Mouse (Mus musculus) left cerebral cortex, adult 2 months (tissue): ENCODE measurements around the gene Nfkbiz. TPM values are rescaled to one million over a fixed set of nuclear protein-coding genes. Genes with fewer than 3 reads are reported as not detected.

Experiments used
- DNase-seq, 2 experiments: peaks; one replicate each; pipeline ENCODE4 v3.0.0; 2021 to 2022; ENCODE audit warnings: low spot score in 2 of 2, mixed read lengths in 1 of 2; ENCODE audit errors: extremely low spot score in 1 of 2
- H3K27ac ChIP-seq: fragments of 200-600 bp; 2 replicates; pipeline ENCODE4 v1.8.1; 2022
- H3K4me3 ChIP-seq: fragments of 200-600 bp; 2 replicates; pipeline ENCODE4 v1.8.1; 2022
- CTCF ChIP-seq: fragments of 200-600 bp; IDR thresholded peaks from 2 replicates; pipeline ENCODE4 v1.8.1; 2022; ENCODE audit warnings: antibody characterized with exemption, mild to moderate bottlenecking, moderate library complexity
- intact Hi-C: fragments of 180-260 bp; cut with DNase I; formaldehyde crosslinking; loops from one replicate; pipeline ENCODE4 v1.15.1; 2025
- total RNA-seq, 2 experiments: library from RNA; stranded (reverse); gene quantifications; 2 replicates each; pipeline ENCODE4 v1.2.3; 2021

The Nfkbiz gene
- total RNA-seq, 2 experiments from 2014 or later: 4.8 to 5.3 TPM

DNA sequence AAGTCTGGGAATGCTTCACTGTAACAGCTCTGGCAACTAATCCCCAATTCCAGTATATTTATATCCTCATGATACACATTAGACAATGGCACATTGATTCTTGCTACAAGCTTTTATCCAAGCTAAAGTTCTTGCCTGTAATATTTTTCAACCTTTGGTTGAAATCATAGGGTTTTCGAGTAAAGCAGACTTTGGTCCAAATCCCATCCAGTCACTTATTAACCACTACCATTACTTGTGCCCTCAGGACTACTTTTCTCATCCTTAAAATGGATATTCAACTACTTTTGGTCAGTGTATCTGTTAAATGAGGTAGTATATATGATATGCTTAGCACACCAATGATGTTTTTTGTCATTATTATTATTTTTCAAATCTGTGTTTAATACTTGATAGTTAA, 7.2 kb downstream of the Nfkbiz start:
- TF ChIP-seq CTCF: no peak
- intact Hi-C loops: no loop called here

DNA sequence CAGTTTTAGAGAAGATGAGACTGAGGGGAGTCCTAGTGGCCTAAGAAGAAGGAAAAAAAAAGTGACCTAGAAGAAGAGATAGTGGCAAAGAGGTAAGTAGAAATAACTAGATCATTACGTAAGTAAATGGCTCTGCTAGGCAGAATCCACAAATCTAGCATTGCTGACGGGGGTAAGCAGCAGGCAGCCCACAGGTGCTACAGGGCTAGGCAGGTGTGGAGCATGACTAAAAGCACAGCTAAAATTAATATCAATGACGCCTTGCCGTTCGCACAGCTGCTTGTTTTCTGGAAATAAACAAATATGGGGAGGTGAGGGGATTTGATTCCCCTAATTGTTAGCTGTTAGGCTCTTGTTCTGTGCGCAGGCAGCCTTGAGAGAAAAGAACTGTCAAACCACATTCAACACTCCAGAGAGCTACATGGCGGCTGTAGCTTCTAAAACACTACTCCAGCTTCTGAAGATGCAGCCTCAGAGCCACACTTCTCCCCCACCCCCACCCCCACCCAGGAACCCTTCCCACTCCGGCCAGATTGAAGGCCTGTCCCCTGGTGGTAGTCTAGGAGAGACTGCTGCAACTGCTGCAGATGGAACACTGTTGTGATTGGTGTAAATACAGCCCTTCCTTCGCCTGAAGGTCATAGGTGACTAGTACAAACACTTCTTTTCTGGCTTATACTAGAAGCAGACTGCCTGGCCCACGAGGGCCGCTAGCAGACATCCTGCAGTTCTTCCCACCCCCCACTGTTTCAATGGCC, 15.1 kb downstream of the Nfkbiz start:
- TF ChIP-seq CTCF: no peak; the same call in 1 of the 2 replicates
- Histone ChIP-seq H3K27ac (no peak overlapping the region), H3K4me3 (no peak overlapping the region)
- intact Hi-C loops: loop anchor here (2.0 kb wide), 1 partner anchor 15 kb away; the partner anchor contains the start of gene Nfkbiz
- DNase-seq: no peak

More for the DNA sequence above, 7.2 kb downstream of the Nfkbiz start:
- DNase-seq: no peak
- H3K4me3 ChIP-seq: no peak overlapping the region
- H3K27ac ChIP-seq: no peak overlapping the region

DNA sequence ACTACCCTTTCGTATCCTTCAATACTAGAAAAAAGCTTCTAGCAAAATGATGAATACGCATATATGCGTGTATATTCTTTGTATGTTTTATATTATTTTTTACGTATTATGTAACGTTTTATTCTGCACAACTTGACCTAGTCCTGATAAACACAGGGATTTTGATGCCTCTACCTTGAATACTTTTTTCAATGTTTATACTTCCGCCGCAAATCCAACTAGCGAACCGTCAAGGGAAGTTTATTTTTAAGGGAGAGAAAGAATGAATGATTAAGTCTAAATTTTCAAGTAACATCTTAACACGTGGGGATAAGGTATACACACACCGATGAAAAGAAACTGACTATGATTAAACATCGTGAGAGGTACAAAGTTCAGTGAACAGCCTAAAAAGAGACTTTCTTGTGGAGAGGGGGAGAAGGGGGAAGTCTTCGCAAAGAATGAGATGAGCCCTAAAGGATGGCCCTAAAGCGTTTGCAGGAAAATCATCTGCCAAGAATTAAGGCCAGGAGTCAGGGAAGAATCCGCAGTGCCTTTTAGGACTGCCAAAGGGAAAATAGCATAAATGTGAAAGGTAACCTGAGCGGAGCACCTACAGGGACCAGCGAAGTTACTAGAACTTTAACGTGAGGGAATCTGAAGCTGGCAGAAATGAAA, 15.8 kb downstream of the Nfkbiz start:
- DNase-seq: no peak
- intact Hi-C loops: loop anchor here (2.0 kb wide), 1 partner anchor 16 kb away; the partner anchor contains the start of gene Nfkbiz
- no peak for TF ChIP-seq CTCF
- Histone ChIP-seq H3K27ac (no peak overlapping the region), H3K4me3 (peak overlapping the region; percentile 100)

DNA sequence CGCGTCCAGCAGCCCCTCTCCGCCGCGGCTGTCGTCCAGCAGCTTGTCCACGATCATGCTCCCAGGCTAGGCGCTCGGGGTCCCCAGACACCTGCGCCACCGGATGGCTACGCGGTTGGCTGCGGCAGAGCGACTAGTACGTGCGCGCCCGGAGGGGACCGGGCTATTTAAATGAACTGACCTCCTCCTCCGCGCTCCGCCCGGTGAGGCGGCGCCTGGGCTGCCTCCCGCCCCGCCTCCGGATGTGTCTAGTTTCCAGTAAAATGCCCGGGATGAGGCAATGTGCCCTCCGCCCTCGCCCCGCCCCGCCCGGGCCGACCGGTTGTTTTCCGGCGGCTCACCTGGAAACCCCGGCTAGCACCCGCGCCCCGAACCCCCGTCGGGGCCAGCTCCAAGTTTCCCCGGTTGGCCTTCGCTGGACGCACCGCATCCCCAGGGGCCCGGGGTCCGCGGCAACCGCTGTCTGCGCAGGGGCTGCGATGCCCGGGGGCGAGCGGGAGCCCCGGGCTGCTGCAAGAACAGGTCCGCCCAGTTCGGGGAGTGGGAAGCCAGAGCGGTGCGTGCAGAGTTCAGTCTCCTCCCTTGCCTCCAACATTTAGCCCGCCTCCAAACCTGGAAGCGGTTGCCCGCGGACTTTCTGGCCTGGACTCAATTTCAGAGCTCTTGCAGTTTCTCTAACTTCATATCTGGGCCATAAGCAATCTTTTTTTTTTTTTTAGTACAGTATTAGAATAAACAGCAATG, 16.5 kb downstream of the Nfkbiz start:
- peak overlapping the region; percentile 91 for H3K27ac ChIP-seq
- intact Hi-C loops: loop anchor here (2.0 kb wide), 1 partner anchor 17 kb away; the partner anchor contains the start of gene Nfkbiz
- no peak for TF ChIP-seq CTCF
- peak; percentile 72 to 84 for DNase-seq
- peak overlapping the region; percentile 100 for H3K4me3 ChIP-seq

DNA sequence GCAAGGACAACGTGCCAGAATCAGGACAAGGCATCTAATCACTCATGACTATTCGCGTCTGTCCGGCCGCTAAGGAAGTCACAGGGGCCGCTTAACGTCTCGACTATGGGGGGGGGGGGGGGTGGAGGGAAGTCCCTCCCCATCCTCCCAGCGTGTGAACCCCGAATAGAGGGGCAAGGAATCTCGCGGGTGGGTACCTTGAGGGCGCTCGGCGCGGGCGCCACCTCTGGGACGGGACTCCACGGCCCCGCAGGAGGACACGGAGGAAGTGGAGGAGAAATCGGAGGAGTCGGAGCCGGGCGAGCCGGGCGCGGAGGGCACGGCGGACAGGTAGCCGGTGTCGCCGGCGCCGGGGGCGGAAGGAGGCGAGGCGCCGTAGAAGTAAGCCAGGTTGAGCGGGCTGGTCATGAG, 17.1 kb downstream of the Nfkbiz start:
- H3K4me3 ChIP-seq: peak overlapping the region; percentile 100
- peak overlapping the region; percentile 91 for H3K27ac ChIP-seq
- intact Hi-C loops: no loop called here
- DNase-seq: peak; percentile 44 to 50
- no peak for TF ChIP-seq CTCF

DNA sequence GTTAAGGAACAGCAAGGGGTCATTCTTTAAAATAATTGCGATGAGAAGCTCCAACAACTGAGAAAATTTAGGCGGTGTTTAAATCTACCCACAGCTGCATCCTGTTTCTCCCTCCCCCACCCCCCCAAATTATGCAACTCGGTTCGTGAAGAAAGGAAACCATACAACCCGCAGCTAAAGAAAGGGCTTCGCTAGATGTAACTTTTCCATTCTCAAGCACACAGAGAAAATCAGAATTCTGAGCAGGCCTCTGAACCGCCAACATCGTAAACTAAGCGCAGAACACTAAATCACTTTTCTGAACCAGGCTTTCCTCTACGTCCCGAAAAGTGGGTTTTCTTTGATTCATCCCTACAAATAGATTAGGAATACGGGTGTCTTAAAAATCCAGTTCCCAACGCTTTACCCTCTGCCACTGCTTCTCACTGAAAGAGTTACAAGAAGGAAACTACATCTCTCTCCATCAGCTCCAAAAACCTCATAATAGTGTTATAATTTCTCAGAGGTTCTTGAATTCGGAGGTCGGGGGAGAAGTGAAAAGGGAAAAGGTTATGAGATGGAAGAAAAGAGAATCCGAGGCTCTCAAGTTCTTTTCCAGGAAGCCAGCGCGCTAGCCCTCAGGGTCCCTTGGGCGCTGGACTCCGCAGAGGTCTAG, 17.7 kb downstream of the Nfkbiz start:
- Histone ChIP-seq H3K27ac (peak overlapping the region; percentile 91), H3K4me3 (peak overlapping the region; percentile 100)
- DNase-seq: no peak
- TF ChIP-seq CTCF: no peak
- intact Hi-C loops: no loop called here

DNA sequence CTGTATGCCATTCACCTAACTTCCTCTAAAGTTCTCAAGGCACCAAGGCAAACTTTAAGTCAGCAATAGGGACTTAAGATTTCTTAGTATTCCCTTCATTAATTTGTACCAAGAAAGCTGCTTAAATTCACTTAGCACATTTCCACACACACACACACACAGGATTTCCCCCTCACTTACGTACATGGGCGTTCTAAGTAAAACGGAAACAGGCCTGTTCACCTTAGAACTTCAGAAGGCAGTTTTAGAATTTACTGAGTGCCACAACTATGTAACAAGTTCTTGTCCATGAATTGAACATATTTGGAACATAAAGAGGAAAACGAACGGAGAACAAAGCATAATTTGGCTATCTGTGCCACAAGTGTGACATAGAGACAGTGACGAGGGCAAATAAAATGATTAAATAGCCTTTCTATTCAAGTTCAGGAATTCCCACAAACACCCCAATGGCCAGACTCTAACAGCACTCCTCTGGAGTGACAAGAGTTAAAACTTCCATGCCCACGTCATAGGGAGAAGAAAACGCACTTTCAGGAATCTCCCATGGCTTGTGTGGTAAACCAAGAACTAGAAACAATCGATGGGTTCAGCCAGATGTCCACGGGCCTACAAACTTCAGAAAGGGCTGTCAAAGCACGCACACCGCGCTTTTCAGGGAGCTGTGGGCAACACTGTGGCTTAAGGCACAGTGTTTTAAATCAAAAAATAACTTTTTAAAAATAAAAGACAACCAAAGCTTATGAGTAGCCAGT, 18.4 kb downstream of the Nfkbiz start:
- H3K27ac ChIP-seq: peak overlapping the region; percentile 48; the same call in 1 of the 2 replicates
- peak overlapping the region; percentile 100 for H3K4me3 ChIP-seq
- no peak for TF ChIP-seq CTCF
- intact Hi-C loops: no loop called here
- no peak for DNase-seq

DNA sequence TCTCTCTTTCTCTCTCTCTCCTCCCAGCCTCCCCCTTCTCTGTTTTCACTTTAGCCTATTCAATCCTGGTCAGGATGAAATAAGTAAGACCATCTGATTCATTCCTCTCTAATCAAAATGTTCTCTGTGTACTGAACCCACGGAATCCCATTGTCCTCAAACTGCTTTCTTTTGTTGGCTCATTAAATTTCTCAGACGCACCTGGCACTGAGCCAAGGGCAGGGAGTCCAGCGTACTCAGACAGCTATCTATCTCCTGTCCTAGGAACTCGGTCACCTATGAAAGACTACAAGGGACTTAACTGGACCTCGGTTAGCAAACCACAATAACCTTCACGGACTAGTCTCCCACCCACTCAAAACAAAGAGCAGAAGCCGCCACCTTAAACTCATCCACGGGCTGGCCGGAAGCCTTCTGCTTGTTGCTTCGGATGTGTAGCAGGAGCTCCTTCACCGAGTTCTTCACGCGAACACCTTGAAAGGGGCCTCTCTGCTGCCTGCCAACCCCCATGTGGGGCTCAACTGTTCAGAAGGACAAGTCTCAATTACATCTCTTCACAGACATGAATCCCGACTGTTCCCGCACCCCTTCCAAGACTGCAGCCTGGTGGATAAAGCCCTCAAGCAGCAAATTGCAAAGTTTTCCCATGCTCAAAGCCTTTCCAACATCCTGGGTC, 19.4 kb downstream of the Nfkbiz start:
- Histone ChIP-seq H3K4me3 (no peak overlapping the region; the same call in none of the 2 replicates), H3K27ac (no peak overlapping the region)
- no peak for TF ChIP-seq CTCF
- intact Hi-C loops: no loop called here
- no peak for DNase-seq

DNA sequence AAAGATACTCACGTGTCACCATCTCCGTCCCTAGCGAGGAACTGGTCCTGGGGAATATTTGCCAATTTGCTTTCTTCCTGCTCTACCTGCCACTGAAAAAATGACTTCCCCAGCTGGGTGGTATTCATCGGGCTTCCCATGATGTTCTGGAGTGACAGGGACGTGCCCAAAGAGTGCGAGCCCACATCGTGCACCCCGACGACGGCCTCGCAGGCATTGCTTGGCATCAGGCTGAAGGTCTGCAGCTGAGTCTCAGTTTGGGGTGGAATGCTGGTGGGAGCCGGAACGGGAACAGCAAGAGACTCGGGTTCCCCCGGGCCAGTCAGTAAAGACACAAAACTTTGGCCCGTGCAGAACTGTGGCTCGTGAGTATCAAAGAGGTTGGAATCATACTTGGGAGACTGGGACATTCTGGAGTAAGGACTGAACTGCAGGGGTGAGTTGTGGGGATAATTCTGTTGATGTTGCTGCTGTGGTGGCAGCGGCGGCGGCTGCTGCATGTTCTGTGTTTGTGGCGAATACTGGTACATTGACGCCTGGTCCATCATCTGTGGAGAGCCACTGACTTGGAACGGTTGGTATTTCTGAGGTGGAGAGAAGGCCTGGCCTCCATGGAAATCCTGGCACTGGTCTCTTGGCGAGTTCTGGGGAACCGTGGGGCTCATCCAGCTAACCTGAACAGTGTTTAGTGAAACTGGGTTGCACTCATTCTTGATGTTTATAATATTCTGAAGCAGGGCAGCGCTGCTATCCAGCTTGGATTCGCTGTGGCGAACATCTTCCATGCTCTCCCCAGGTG, 20.8 kb downstream of the Nfkbiz start:
- TF ChIP-seq CTCF: no peak
- H3K27ac ChIP-seq: no peak overlapping the region
- no peak overlapping the region for H3K4me3 ChIP-seq
- intact Hi-C loops: no loop called here
- no peak for DNase-seq
